Mouse (Mus musculus) bone marrow, adult 2 months (tissue): ENCODE data around the gene Ankrd9.

ENCODE experiments used
- CTCF ChIP-seq: fragments of 200-500 bp; IDR thresholded peaks from 2 replicates; pipeline ENCODE4 v1.5.1; 2011; ENCODE audit warnings: low read length, control low read depth; ENCODE audit not compliant: control insufficient read depth, insufficient read depth
- POLR2A ChIP-seq: fragments of 200-500 bp; IDR thresholded peaks from 2 replicates; pipeline ENCODE4 v1.6.1; 2011; ENCODE audit warnings: low read depth, mild to moderate bottlenecking, control low read depth, low read length, borderline replicate concordance; ENCODE audit not compliant: control insufficient read depth

DNA sequence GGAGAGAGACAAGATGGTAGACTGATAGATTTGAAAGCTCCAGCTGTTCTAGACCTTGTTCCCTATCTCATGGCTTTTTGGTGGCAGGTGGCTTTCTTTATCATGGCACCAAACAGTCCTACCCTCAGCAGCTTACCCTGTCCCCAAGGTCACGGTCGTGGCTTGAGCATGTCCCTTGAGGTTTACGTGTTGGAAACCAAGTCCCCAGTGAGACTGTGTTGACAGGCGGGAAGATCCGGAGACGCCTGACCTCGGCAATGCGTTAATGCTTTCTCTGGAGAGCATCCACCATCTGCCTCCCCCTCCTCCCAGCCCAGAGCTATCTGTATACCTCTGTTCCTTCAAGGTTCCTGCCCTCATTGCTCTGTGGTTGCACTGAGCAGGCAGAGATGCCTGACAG, 4.9 kb upstream of the Ankrd9 start:
- TF ChIP-seq CTCF (no peak), POLR2A (no peak)
